Mouse (Mus musculus): ENCODE measurements around the gene Lbx1.

DNA sequence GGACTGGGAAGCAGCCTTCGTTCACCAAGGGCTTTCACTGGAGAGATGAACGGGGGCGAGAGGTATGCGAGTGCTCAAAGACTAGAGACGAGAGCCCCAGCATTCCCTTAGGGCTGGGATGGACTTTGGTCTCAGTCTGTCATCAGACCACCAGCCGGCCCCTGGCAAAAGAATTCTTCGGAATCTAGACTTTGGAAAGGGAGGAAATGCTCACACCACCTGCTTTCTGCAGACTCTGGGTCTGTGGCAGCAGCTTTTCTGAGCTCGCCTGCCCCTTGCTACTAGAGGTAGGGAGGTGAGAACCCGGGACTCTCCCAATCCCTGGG lies 14.2 kb downstream of the Lbx1 start:
- TF ChIP-seq CTCF (IDR thresholded peaks at IDR 0.05; ENCODE audit: low read depth, low read length) (no peak), POLR2A (IDR thresholded peaks at IDR 0.05; ENCODE audit: borderline replicate concordance, low read depth, low read length) (no peak)
